Mouse (Mus musculus): Measurements from ENCODE around the gene Cmtm2b. TPM values are rescaled to one million over a fixed set of nuclear protein-coding genes. Genes with fewer than 3 reads are reported as not detected.

Gene Cmtm2b
- polyA plus RNA-seq (2014; fragmentation: Illumina TruSeq; extraction: RNeasy Lipid Tissue Mini Kit (QIAGEN cat#74804); ENCODE audit: low read depth, low replicate concordance) = not detected

DNA sequence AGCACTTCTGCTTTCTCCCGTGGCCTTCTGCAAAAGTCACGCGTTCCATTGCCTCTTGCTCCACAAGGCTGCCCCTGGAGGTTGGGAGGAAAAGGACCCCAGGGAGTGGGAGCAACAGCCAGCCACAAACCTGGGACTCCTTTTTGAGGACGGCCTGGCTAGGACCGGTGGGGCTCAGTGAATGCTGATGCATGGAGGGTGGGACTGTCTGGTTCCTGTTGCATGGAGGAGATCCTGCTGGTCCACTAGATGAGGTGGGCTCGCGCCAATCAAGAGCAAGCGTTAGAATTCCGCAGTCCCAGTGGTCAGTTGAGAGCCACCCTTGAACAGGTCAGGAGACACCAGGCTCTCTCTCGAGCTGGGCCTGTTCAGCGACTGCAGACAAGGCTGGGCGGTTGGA is at the start of gene Cmtm2b:
Gene Cmtm2b, plus strand, starts transcription at position 301 of the 400 bp plus-strand sequence.

DNA sequence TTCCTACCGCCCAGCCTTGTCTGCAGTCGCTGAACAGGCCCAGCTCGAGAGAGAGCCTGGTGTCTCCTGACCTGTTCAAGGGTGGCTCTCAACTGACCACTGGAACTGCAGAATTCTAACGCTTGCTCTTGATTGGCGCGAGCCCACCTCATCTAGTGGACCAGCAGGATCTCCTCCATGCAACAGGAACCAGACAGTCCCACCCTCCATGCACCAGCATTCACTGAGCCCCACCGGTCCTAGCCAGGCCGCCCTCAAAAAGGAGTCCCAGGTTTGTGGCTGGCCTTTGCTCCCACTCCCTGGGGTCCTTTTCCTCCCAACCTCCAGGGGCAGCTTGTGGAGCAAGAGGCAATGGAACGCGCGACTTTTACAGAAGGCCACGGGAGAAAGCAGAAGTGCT is 28.9 kb upstream of the Cmtm2b start, which contains the start of gene Cmtm2a:
Gene Cmtm2a, minus strand, starts transcription at position 101 of the 400 bp plus-strand sequence.

DNA sequence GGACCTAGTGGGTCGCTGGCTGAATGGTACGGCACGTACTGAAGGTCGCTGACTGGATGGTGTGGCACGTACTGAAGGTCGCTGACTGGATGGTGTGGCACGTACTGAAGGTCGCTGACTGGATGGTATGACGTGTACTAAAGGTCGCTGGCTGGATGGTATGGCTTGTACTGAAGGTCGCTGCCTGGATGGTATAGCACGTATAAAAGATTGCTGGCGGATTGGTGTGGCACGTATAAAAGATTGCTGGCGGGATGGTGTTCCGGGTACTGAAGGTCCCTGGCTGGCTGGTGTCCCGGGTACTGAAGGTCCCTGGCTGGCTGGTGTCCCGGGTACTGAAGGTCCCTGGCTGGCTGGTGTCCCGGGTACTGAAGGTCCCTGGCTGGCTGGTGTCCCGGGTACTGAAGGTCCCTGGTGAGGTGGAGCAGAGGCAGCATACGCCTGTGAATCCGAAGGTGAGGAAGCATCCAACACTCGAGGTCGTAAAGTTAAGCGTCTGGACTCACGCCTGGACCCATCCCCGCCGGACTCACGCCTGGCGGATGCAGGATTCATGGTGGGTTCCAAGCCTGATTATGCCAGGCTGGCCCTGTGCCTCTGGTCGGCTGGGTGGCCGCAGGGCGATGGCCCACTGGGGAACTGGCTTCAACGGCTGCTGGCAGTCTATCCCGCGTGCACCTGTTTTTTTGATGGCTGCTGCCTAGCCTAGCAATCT is 12.4 kb upstream of the Cmtm2b start, which contains the start of the genes Gm45711 and Cmtm1:
Gene Gm45711, minus strand, starts transcription at position 641 of the 715 bp plus-strand sequence.
Gene Cmtm1, minus strand, starts transcription at position 705 of the 715 bp plus-strand sequence.

DNA sequence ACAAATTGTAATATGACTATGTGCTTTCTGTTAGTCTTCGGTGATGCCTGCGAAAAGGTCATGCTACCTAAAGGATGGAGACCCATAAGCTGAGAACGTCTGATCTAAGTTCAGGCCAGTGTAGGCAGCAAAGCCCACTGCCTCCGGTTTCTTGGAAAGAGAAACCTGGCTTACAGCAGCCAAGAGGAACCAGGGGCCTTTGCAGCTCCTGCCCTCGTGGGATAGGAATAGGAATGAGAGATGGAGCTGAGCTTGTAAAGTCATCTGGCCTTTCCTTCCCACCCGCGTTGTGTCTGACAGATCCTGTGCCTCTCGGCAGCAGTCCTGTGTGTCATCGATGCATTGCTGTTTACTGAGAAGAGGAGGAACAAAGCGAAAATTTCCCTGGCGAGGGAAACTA is 763 bp upstream of the Cmtm2b start, which contains the start of gene Gm11020:
Gene Gm11020, plus strand, starts transcription at position 301 of the 400 bp plus-strand sequence.

DNA sequence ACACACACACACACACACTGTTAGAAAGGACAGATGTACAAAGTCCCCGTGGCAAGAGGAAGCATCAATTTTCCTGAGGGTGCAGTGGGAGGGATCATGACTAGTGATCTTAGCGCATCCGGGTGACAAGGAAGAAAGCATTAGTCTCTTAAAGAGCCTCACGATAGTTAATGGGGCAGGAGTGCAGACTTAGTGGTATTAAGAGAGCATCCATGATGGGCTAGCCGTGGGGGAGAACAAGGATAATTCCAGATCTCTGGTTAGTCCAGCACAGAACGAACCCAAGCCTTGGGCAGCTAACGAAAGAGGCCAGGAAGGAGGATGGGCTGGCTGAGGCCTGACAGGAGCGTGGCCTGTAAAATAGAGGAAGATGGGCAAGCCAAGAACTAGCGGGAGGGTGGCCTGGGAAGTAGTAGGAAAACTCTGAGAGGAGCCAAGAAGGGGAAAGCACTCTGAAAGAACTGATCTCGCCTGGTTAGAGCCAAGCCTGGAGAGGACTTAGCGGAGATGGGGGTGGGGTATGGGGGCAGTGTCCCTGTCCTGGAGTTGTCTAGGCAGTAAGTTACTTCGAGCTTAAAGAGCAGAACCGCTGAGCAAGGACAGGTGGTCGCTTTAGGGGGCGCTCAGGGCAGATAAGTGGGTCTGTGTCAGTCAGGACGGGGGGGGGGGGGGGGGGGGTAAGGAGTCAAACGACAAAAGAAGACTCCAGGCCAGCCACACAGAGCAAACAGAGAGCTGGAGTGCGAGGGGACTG is 17.4 kb downstream of the Cmtm2b start, which contains the start of gene Cmtm3:
Gene Cmtm3, plus strand, starts transcription at position 182 of the 754 bp plus-strand sequence.

Other genes with a start within 250 kb of the Cmtm2b start
- 20.8 TPM for gene Cdh5, start 220.6 kb upstream of the Cmtm2b start, polyA plus RNA-seq (2014; fragmentation: Illumina TruSeq; extraction: RNeasy Lipid Tissue Mini Kit (QIAGEN cat#74804); ENCODE audit: low read depth, low replicate concordance)
- 2.3 TPM for gene Bean1, start 151.8 kb upstream of the Cmtm2b start, polyA plus RNA-seq (2014; fragmentation: Illumina TruSeq; extraction: RNeasy Lipid Tissue Mini Kit (QIAGEN cat#74804); ENCODE audit: low read depth, low replicate concordance)
- gene Tk2, start 73.7 kb upstream of the Cmtm2b start, polyA plus RNA-seq (2014; fragmentation: Illumina TruSeq; extraction: RNeasy Lipid Tissue Mini Kit (QIAGEN cat#74804); ENCODE audit: low read depth, low replicate concordance) = 45.3 TPM
- 80.8 TPM for gene Cklf, start 71.4 kb upstream of the Cmtm2b start, polyA plus RNA-seq (2014; fragmentation: Illumina TruSeq; extraction: RNeasy Lipid Tissue Mini Kit (QIAGEN cat#74804); ENCODE audit: low read depth, low replicate concordance)
- gene Cmtm2a, start 29.0 kb upstream of the Cmtm2b start, polyA plus RNA-seq (2014; fragmentation: Illumina TruSeq; extraction: RNeasy Lipid Tissue Mini Kit (QIAGEN cat#74804); ENCODE audit: low read depth, low replicate concordance) = 2.9 TPM
- gene Gm45711, start 12.1 kb upstream of the Cmtm2b start, polyA plus RNA-seq (2014; fragmentation: Illumina TruSeq; extraction: RNeasy Lipid Tissue Mini Kit (QIAGEN cat#74804); ENCODE audit: low read depth, low replicate concordance) = not detected
- gene Cmtm1, start 12.1 kb upstream of the Cmtm2b start, polyA plus RNA-seq (2014; fragmentation: Illumina TruSeq; extraction: RNeasy Lipid Tissue Mini Kit (QIAGEN cat#74804); ENCODE audit: low read depth, low replicate concordance) = not detected
- not detected for gene Gm11020, start 663 bp upstream of the Cmtm2b start, polyA plus RNA-seq (2014; fragmentation: Illumina TruSeq; extraction: RNeasy Lipid Tissue Mini Kit (QIAGEN cat#74804); ENCODE audit: low read depth, low replicate concordance)
- 29.0 TPM for gene Cmtm3, start 17.2 kb downstream of the Cmtm2b start, polyA plus RNA-seq (2014; fragmentation: Illumina TruSeq; extraction: RNeasy Lipid Tissue Mini Kit (QIAGEN cat#74804); ENCODE audit: low read depth, low replicate concordance)
- 65.8 TPM for gene Cmtm4, start 73.6 kb downstream of the Cmtm2b start, polyA plus RNA-seq (2014; fragmentation: Illumina TruSeq; extraction: RNeasy Lipid Tissue Mini Kit (QIAGEN cat#74804); ENCODE audit: low read depth, low replicate concordance)
- 123 TPM for gene Dync1li2, start 120.8 kb downstream of the Cmtm2b start, polyA plus RNA-seq (2014; fragmentation: Illumina TruSeq; extraction: RNeasy Lipid Tissue Mini Kit (QIAGEN cat#74804); ENCODE audit: low read depth, low replicate concordance)
- 0.23 TPM for gene Terb1, start 187.7 kb downstream of the Cmtm2b start, polyA plus RNA-seq (2014; fragmentation: Illumina TruSeq; extraction: RNeasy Lipid Tissue Mini Kit (QIAGEN cat#74804); ENCODE audit: low read depth, low replicate concordance)
- 373 TPM for gene Nae1, start 212.4 kb downstream of the Cmtm2b start, polyA plus RNA-seq (2014; fragmentation: Illumina TruSeq; extraction: RNeasy Lipid Tissue Mini Kit (QIAGEN cat#74804); ENCODE audit: low read depth, low replicate concordance)
- gene Car7, start 212.5 kb downstream of the Cmtm2b start, polyA plus RNA-seq (2014; fragmentation: Illumina TruSeq; extraction: RNeasy Lipid Tissue Mini Kit (QIAGEN cat#74804); ENCODE audit: low read depth, low replicate concordance) = not detected

Measured in adrenal gland, adult 10 weeks (tissue).